Mouse (Mus musculus) olfactory bulb, adult 2 months (tissue): ENCODE results near the gene Rbm28. TPM values are rescaled to one million over a fixed set of nuclear protein-coding genes. Genes with fewer than 3 reads are reported as not detected.

Experiments used
- H3K27ac ChIP-seq: fragments of 200-500 bp; 2 replicates; pipeline ENCODE4 v1.5.1; 2012; ENCODE audit warnings: low read depth, low read length; ENCODE audit not compliant: insufficient read depth
- H3K4me1 ChIP-seq: fragments of 200-500 bp; 2 replicates; pipeline ENCODE4 v1.6.1; 2012; ENCODE audit warnings: low read length; ENCODE audit not compliant: control insufficient read depth, insufficient read depth
- H3K4me3 ChIP-seq: fragments of 200-500 bp; 2 replicates; pipeline ENCODE4 v1.5.1; 2012; ENCODE audit warnings: mild to moderate bottlenecking, low read depth, low read length, moderate library complexity; ENCODE audit not compliant: insufficient read depth
- CTCF ChIP-seq: fragments of 200-500 bp; IDR thresholded peaks from 2 replicates; pipeline ENCODE4 v1.5.1; 2012; ENCODE audit warnings: low read depth, mild to moderate bottlenecking, low read length, moderate library complexity; ENCODE audit not compliant: insufficient read depth
- POLR2A ChIP-seq: fragments of 200-500 bp; IDR thresholded peaks from 2 replicates; pipeline ENCODE4 v1.6.1; 2012; ENCODE audit warnings: mild to moderate bottlenecking, low read depth, low read length, moderate library complexity; ENCODE audit not compliant: insufficient read depth
- WGBS: fragments of 180-500 bp; shearing (Covaris S2); methylation state at CpG from one replicate; pipeline ENCODE4 v1.1.7; 2018; 5-methylcytosine and 5-hydroxymethylcytosine counted together
- polyA plus RNA-seq: library from polyadenylated mRNA; stranded (reverse); fragments of >200 nt; gene quantifications from 2 replicates; pipeline ENCODE4 v1.2.4, GENCODE M21; 2012; ENCODE audit warnings: low replicate concordance; ENCODE audit not compliant: missing spikeins, insufficient read depth, insufficient read length

Rbm28 gene
- not detected in 2 replicates for polyA plus RNA-seq

- WGBS: 6% methylated on average over 42 of the region's 42 CpGs
- TF ChIP-seq CTCF (no peak), POLR2A (peak; percentile 97)
- 0 out of 2 replicates have a peak, but pooled peaks cover 3% of the 10 kb centered on the region for H3K4me1 ChIP-seq
- no peak within 1 kb of the TSS for H3K27ac ChIP-seq
- H3K4me3 ChIP-seq: peak within 1 kb of the TSS; percentile 96
These were observed at the start of gene Rbm28 for GRCm38 (mm10) chr6:29164314-29165244. Rbm28 (minus strand) TSS chr6:29165006.

- H3K4me1 ChIP-seq: peaks cover 30% of the 10 kb centered on the region
- TF ChIP-seq CTCF (no peak), POLR2A (no peak)
- H3K4me3 ChIP-seq: no peak overlapping the region
- H3K27ac ChIP-seq: no peak overlapping the region
- WGBS: 55% methylated on average over 1 of the region's 1 CpGs
These were observed 49.4 kb upstream of the Rbm28 start for GRCm38 (mm10) chr6:29214245-29214644.

- WGBS: 81% methylated on average over 5 of the region's 5 CpGs
- TF ChIP-seq CTCF (no peak), POLR2A (no peak)
- Histone ChIP-seq H3K27ac (no peak overlapping the region), H3K4me1 (peaks cover 30% of the 10 kb centered on the region), H3K4me3 (no peak overlapping the region)
These were observed 48.6 kb upstream of the Rbm28 start for GRCm38 (mm10) chr6:29213436-29213835.

GRCm38 (mm10) chr6:29211806-29212492 lies 47.1 kb upstream of the Rbm28 start:
- TF ChIP-seq POLR2A (peak; percentile 67; the same call in 1 of the 2 replicates), CTCF (no peak)

GRCm38 (mm10) chr6:29211146-29211545 lies 46.3 kb upstream of the Rbm28 start:
- TF ChIP-seq CTCF: no peak
- no peak for TF ChIP-seq POLR2A
- peaks cover 28% of the 10 kb centered on the region for H3K4me1 ChIP-seq
- peak overlapping the region; percentile 80 for H3K4me3 ChIP-seq
- no peak overlapping the region for H3K27ac ChIP-seq
- WGBS: 37% methylated on average over 7 of the region's 7 CpGs

More at GRCm38 (mm10) chr6:29211806-29212492, 47.1 kb upstream of the Rbm28 start:
- Histone ChIP-seq H3K27ac (peak overlapping the region; percentile 35; the same call in 1 of the 2 replicates), H3K4me3 (peak overlapping the region; percentile 80), H3K4me1 (peaks cover 30% of the 10 kb centered on the region)
- WGBS: under 1% methylated on average over 63 of the region's 66 CpGs

DNA sequence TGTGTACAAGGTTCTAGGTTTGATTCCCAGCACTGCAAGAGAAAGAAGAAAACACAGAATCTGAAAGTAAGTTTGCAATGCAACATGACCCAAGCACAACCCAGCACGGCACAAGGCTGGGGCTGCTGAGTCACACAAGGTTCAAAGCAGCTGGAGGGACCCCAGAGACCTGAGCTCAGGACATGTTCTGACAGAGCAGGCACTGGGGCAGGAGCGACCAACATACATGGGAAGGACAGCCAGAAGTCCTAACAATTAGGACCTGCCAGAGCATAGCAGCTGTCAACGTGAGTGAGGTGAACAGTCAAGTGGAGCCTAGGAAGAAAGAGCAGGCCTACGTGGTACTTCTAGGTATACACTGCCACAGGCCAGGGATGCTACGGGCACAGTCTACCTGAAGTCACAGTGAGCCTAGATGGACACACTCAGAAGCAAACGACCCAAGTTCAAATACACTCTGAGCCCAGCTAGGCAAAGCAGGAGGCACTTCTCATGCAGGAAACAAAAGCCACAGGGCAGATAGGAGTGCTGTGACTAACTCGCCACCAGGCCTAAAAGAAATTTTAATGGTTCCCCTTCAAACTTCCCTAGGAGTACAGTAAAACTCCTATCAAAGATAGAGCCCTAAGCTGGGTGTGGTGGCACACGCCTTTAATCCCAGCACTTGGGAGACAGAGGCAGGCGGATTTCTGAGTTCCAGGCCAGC lies 45.6 kb upstream of the Rbm28 start:
- no peak overlapping the region for H3K27ac ChIP-seq
- H3K4me3 ChIP-seq: no peak overlapping the region
- TF ChIP-seq CTCF (no peak), POLR2A (no peak)
- 90% methylated on average over 9 of the region's 9 CpGs for WGBS
- peaks cover 21% of the 10 kb centered on the region for H3K4me1 ChIP-seq

- peaks cover 16% of the 10 kb centered on the region for H3K4me1 ChIP-seq
- no peak for TF ChIP-seq CTCF
- no peak for TF ChIP-seq POLR2A
- no peak overlapping the region for H3K27ac ChIP-seq
- 78% methylated on average over 5 of the region's 5 CpGs for WGBS
- no peak overlapping the region for H3K4me3 ChIP-seq
These were observed 43.4 kb upstream of the Rbm28 start for GRCm38 (mm10) chr6:29208178-29208577.

DNA sequence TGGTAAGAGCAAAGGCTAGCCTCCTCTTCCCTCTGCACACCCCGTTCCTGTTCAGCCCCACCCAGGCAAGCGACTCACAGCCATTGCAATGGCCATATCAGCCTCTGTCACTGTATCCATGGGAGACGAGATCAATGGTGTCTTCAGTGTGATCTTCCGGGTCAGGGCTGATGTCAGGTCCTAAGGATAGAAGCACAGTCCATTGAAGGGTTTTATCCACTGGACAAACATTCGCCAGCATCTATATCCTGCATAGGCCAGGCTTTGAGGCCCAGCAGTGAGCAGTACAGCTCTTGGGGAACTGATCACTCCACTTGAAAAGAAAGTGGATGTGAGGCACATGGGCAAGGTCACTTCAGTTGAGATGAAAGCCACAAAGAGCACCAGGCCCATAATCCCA lies 42.2 kb upstream of the Rbm28 start:
- peaks cover 14% of the 10 kb centered on the region for H3K4me1 ChIP-seq
- WGBS: 94% methylated on average over 5 of the region's 5 CpGs
- H3K27ac ChIP-seq: no peak overlapping the region
- no peak overlapping the region for H3K4me3 ChIP-seq
- TF ChIP-seq POLR2A (no peak), CTCF (no peak)

GRCm38 (mm10) chr6:29206006-29206405 lies 41.2 kb upstream of the Rbm28 start:
- WGBS: 92% methylated on average over 10 of the region's 10 CpGs
- TF ChIP-seq POLR2A (no peak), CTCF (no peak)
- Histone ChIP-seq H3K27ac (no peak overlapping the region), H3K4me3 (no peak overlapping the region), H3K4me1 (peaks cover 9% of the 10 kb centered on the region)
